9 mouse cellular contexts compared by ENCODE assay signal in genomic region chr5:43836590-43836989, GRCm38 (mm10). TPM values are rescaled to one million over a fixed set of nuclear protein-coding genes. Genes with fewer than 3 reads are reported as not detected.
A peak's percentile ranks its signal among the peaks of the same experiment; 100 is the strongest.
DNase-seq lines count a peak whose midpoint lies in the region.
"Had no signal": no experiment of that assay in that cellular context is flagged by ENCODE, and none has a peak within 500 bp of the region (broad histone marks: within the 10 kb centered on the region; RNA-seq: fewer than 3 reads in every experiment).

No protein-coding gene starts in this region.

- peak; percentile 6 for DNase-seq in cerebellum, adult 11-12 months
- no peak for DNase-seq in cerebellum, adult 8-10 months
- DNase-seq in left cerebral cortex, postnatal 4 days: peak; percentile 46
- DNase-seq in left cerebral cortex, adult 11 months (ENCODE audit: low spot score): no peak
- DNase-seq in 416B (ENCODE audit: low read depth): peak; percentile 67
- DNase-seq in cerebellum, postnatal 14 days: peak; percentile 51 to 55
- DNase-seq in urinary bladder, postnatal 25 days (ENCODE audit: low spot score): no peak
- DNase-seq in spleen, postnatal 10 days (ENCODE audit: low spot score in 2 of 2): no peak
- DNase-seq: liver, embryonic 13.5 days had no signal

- intact Hi-C loops in left cerebral cortex, postnatal 4 days (cut with DNase I): no loop called here

RNA-seq across cellular contexts. Expression of gene Fbxl5, which starts 15.2 kb away (rescaled TPM):
- total RNA-seq in left cerebral cortex, postnatal 4 days (2021): 10 to 100 TPM; 82.4 to 85.1 TPM

RNA-seq across cellular contexts. Expression of gene Bst1, which starts 17.9 kb away (rescaled TPM):
- not detected for total RNA-seq in left cerebral cortex, postnatal 4 days (2021)

RNA-seq across cellular contexts. Expression of gene Cd38, which starts 31.8 kb away (rescaled TPM):
- 1 to 10 TPM; 1.5 to 1.6 TPM for total RNA-seq in left cerebral cortex, postnatal 4 days (2021)

Comparison
In these comparisons a context has a peak if more than half of its experiments do, and no peak if none do; other contexts are left out.
1. DNase-seq: peak in cerebellum, adult 11-12 months (single experiment), left cerebral cortex, postnatal 4 days (single experiment), 416B (single experiment) and cerebellum, postnatal 14 days (2 of 2); none in cerebellum, adult 8-10 months (single experiment), left cerebral cortex, adult 11 months (single experiment), urinary bladder, postnatal 25 days (single experiment) and spleen, postnatal 10 days (0 of 2).